Mouse (Mus musculus) c-Kit-positive CD71-positive TER-119-negative erythroid progenitor cells, embryonic 14.5 days (primary cell): ENCODE data around the gene Cpa5.

Experiments
- DNase-seq: peaks from one replicate; pipeline ENCODE4 v3.0.0-alpha.2; 2013; ENCODE audit warnings: low read depth

Cpa5 gene

GRCm38 (mm10) chr6:30644462-30644861 lies 33.7 kb downstream of the Cpa5 start:
- no peak for DNase-seq

GRCm38 (mm10) chr6:30645379-30645778 lies 34.6 kb downstream of the Cpa5 start:
- DNase-seq = no peak

- no peak for DNase-seq
Measured at GRCm38 (mm10) chr6:30649651-30650296, 39.0 kb downstream of the Cpa5 start.

- DNase-seq = no peak
Measured at GRCm38 (mm10) chr6:30652425-30653188, 41.8 kb downstream of the Cpa5 start.

GRCm38 (mm10) chr6:30653518-30653917 lies 42.7 kb downstream of the Cpa5 start:
- DNase-seq = no peak

GRCm38 (mm10) chr6:30654402-30654859 lies 43.6 kb downstream of the Cpa5 start:
- no peak for DNase-seq

- no peak for DNase-seq
Measured at GRCm38 (mm10) chr6:30654932-30655331, 44.1 kb downstream of the Cpa5 start.

- no peak for DNase-seq
Measured at GRCm38 (mm10) chr6:30657279-30657678, 46.5 kb downstream of the Cpa5 start.

- DNase-seq = no peak
Measured at GRCm38 (mm10) chr6:30658619-30659018, 47.8 kb downstream of the Cpa5 start.

GRCm38 (mm10) chr6:30664776-30665175 lies 54.0 kb downstream of the Cpa5 start:
- no peak for DNase-seq

- DNase-seq = no peak
Measured at GRCm38 (mm10) chr6:30665296-30665695, 54.5 kb downstream of the Cpa5 start.

- DNase-seq = no peak
Measured at GRCm38 (mm10) chr6:30666043-30666442, 55.2 kb downstream of the Cpa5 start.

GRCm38 (mm10) chr6:30667585-30667984 lies 56.8 kb downstream of the Cpa5 start:
- DNase-seq = no peak

GRCm38 (mm10) chr6:30671696-30672095 lies 60.9 kb downstream of the Cpa5 start:
- no peak for DNase-seq

GRCm38 (mm10) chr6:30673764-30674561 lies 63.2 kb downstream of the Cpa5 start:
- DNase-seq = no peak

GRCm38 (mm10) chr6:30674714-30675280 lies 64.0 kb downstream of the Cpa5 start:
- no peak for DNase-seq

GRCm38 (mm10) chr6:30675281-30675771 lies 64.5 kb downstream of the Cpa5 start:
- no peak for DNase-seq

GRCm38 (mm10) chr6:30676506-30676905 lies 65.7 kb downstream of the Cpa5 start:
- no peak for DNase-seq

- no peak for DNase-seq
Measured at GRCm38 (mm10) chr6:30677591-30677990, 66.8 kb downstream of the Cpa5 start.

- no peak for DNase-seq
Measured at GRCm38 (mm10) chr6:30678482-30678881, 67.7 kb downstream of the Cpa5 start.

- DNase-seq = no peak
Measured at GRCm38 (mm10) chr6:30679567-30679966, 68.8 kb downstream of the Cpa5 start.

- DNase-seq = no peak
Measured at GRCm38 (mm10) chr6:30680442-30680841, 69.6 kb downstream of the Cpa5 start.
